14 mouse cellular contexts compared by ENCODE assay signal in genomic region chr9:31656676-31657075, GRCm38 (mm10).
"Had no signal": no experiment of that assay in that cellular context is flagged by ENCODE, and none has a peak within 500 bp of the region (broad histone marks: within the 10 kb centered on the region; RNA-seq: fewer than 3 reads in every experiment).

No protein-coding gene starts in this region.

- DNase-seq: kidney, postnatal 14 days; lung, embryonic 14.5 days; lung, postnatal 10 days; lung, postnatal 4 days; right cerebral cortex, adult 18-20 months; right cerebral cortex, postnatal 25 days; thymus, postnatal 4 days had no signal

- H3K4me2 ChIP-seq: liver, embryonic 11.5 days; liver, embryonic 15.5 days; lung, embryonic 14.5 days; midbrain, embryonic 15.5 days; neural tube, embryonic 13.5 days had no signal

- H3K4me3 ChIP-seq: left cerebral cortex, adult 2 months; limb, embryonic 10.5 days; liver, embryonic 15.5 days; midbrain, embryonic 10.5 days; midbrain, embryonic 15.5 days; neural tube, embryonic 13.5 days had no signal

- ATAC-seq: midbrain, embryonic 15.5 days had no signal

- H3K36me3 ChIP-seq: limb, embryonic 10.5 days; liver, embryonic 15.5 days; midbrain, embryonic 10.5 days; midbrain, embryonic 15.5 days; neural tube, embryonic 13.5 days had no signal

- H3K4me1 ChIP-seq: limb, embryonic 10.5 days; liver, embryonic 15.5 days; midbrain, embryonic 10.5 days; midbrain, embryonic 15.5 days; neural tube, embryonic 13.5 days had no signal

- H3K27ac ChIP-seq: left cerebral cortex, adult 2 months; limb, embryonic 10.5 days; liver, embryonic 15.5 days; midbrain, embryonic 10.5 days; midbrain, embryonic 15.5 days; neural tube, embryonic 13.5 days had no signal

- H3K9ac ChIP-seq: liver, embryonic 15.5 days; lung, embryonic 14.5 days; midbrain, embryonic 15.5 days; neural tube, embryonic 13.5 days had no signal

- H3K9me3 ChIP-seq: limb, embryonic 10.5 days; liver, embryonic 15.5 days; midbrain, embryonic 10.5 days; midbrain, embryonic 15.5 days; neural tube, embryonic 13.5 days had no signal

- H3K27me3 ChIP-seq: liver, embryonic 15.5 days; midbrain, embryonic 15.5 days; neural tube, embryonic 13.5 days had no signal
